Mouse (Mus musculus) frontal cortex, postnatal 36 days (tissue): ENCODE measurements at regions not wholly inside any gene's neighbourhood (a gene's known extent, or its start where the extent isn't known, plus 50 kb on each side); places are given as distances from the start of the nearest gene placed in this dataset.

ENCODE experiments used
- DNase-seq, 2 experiments: peaks; one replicate each; pipeline ENCODE4 v3.0.0; 2022; ENCODE audit warnings: low spot score in 2 of 2

GRCm38 (mm10) chr10:125725681-125726139, 240.3 kb upstream of the Lrig3 start:
- no peak for DNase-seq

GRCm38 (mm10) chr10:125726546-125726945, 239.4 kb upstream of the Lrig3 start:
- no peak for DNase-seq

DNA sequence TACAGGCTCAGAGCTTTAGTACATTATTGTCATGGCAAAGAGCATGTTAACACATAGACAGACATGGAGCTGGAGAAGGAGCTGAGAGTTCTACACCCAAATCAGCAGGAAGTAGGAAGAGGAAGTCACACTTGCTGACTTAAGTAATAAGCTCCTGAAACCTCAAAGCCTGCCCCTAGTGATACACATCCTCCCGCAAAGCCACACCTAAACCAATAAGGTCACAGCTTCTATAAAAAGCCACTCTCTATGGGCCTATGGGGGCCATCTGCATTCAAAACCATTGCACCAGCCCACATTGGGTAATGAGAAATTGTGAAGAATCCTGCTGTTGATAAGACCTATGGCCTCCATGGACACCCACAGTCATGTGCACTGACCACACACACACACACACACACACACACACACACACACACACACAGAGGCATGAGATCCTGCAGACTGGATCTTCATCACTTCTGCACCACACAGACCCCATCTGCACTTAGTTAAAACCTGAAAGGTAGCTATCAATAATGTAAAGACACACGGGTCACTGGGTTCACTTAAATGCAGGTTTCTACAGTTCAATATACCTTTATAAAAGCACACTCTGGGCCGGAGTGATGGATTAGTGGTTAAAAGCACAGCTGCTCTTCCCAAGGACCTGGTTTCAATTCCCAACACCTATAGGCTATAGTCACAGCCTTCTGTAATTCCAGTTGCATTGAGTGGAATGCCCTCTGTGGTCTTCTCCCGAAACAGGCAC, 230.0 kb upstream of the Lrig3 start:
- no peak for DNase-seq

GRCm38 (mm10) chr10:125743181-125743580, 222.8 kb upstream of the Lrig3 start:
- DNase-seq: no peak

GRCm38 (mm10) chr10:125749031-125749585, 216.9 kb upstream of the Lrig3 start:
- no peak for DNase-seq

DNA sequence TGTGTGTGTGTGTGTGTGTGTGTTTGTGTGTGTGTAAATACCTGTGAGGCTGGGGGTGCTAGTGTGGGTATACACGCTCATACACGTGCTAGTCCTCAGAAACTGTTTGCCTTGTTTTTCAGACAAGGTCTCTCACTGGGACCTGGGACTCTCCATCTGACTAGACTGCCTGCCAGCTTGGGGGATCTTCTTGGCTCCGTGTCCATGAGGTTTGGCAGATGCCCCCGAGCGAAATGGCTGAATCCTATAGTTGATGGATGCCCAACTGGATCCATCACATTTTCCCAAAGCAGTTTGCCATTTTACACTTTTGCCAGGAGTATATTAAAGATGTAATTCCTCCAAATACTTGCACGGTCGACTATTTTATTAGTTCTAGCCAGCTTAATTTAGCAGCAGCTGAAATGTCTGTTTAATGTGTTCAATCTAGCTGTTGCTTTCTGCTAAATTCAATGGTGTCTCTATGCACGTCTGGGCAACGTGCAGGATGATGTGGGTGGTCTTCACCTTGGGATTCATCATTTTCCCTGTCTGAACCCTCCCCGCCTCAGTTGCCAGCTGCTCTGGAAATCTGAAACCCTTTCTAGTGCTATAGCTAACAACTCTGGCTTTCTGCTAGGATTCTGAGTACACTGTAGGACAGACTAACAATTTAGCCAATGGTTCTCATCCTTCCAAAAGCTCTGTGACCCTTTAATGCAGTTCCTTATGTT, 213.3 kb upstream of the Lrig3 start:
- DNase-seq: no peak

DNA sequence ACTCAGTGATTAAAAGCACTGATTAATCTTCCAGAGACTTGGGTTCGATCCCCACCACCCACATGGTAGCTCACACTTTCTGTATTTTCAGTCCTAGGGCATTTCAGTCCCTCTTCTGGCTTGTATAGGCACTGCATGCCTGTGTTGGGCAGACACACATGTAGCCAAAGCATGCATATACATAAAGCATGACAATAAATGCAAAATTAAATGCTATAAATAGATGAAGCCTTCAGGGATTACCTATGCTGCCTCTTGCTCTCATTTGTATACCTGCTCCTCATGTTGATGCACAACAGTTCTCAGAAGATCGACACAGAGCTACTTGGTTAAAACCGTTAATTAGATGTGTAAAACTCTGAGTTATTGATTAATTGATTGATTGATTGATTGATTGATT, 206.8 kb upstream of the Lrig3 start:
- no peak for DNase-seq

- no peak for DNase-seq
Measured at GRCm38 (mm10) chr10:125762367-125763068, 203.4 kb upstream of the Lrig3 start.

DNA sequence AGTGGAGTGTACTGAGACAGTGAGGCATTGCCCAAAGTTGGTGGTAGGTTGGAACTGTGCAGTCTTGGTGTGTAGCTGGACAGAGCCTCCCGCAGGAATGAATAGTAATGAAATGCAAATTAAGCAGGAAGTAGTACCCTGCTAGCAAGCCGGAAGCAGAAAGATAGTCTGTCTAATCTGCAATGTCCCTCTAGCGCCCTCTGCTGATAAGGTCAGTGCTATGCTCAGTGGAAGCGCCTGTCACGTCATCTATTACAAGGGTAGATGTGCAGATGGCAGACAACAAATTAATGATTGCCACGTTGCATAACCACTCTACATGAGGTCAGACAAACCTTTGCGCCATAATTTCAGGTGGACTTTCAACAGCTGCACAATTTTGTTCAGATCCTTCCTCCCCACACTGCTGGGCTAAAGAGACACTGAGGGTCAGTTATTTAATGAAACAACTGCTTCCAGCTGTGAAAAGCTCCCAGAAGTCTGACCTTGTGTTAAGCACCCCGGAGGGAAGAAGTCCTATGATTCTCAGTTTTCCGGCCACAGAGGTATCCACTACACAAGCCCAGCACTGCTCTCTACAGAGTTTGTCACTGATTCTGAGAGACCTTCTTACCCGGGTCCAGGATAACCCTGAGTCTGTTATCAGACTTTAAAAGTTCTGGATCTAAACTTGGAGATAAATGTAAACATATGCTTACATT, 201.4 kb upstream of the Lrig3 start:
- no peak for DNase-seq

GRCm38 (mm10) chr10:125765103-125765820, 200.7 kb upstream of the Lrig3 start:
- no peak for DNase-seq

DNA sequence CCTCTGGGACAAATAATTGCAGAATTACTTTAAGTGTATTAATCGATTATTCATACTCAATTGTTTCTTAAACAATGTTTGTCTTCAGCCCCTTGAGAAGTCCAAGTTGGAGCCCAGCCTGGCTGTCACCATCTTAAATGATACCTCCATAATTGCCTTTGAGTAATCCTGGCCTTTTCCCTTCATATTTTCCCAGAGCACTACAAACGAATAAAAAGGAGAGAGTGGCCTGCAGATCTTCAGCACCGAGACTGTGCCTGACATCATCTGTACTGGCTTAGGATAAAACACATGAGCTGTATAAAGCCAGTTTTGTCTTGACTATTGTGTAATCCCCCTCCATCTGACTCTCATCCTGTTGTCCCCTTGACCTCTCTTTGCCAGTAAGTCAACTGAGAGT, 197.7 kb upstream of the Lrig3 start:
- DNase-seq: no peak

DNA sequence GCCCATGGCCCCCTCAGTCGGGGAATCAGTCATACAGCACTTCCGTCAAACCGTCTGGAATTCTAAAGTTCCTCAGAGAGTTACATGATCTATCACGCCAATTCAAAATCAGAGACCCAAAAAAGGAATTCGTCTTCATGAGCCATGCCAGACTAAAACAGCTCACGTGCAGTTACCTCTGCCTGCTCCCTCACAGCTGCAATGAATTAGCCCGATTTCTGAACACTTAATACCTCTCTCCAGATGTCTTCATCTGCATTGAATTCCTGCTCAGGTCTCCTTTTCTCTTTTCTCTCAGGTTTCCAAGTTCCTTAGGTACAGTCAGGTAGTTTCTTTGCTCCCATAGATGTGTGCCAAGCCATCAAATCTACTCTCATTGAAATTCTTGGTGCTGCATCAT, 192.4 kb upstream of the Lrig3 start:
- DNase-seq: no peak

- DNase-seq: no peak
Measured at GRCm38 (mm10) chr10:125782486-125782885, 183.5 kb upstream of the Lrig3 start.

DNA sequence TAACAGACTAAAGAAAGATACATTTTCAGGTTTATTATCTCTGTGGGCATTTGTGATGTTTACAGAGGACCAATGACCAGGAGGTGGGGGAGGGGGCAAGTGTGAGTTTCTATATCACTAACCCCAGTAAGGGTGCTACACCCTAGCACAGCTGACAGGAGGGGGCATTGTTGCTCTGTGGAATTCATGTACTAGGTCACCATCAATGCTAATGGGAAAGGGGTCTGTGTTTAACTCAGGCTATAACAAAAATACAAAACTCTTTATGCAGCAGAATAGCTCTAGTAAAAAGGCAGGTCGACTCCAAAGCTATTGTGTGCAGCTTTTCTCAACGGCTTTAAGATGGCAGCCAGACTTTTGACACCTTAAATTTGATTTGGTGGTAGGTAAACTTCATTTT, 181.1 kb upstream of the Lrig3 start:
- no peak for DNase-seq

DNA sequence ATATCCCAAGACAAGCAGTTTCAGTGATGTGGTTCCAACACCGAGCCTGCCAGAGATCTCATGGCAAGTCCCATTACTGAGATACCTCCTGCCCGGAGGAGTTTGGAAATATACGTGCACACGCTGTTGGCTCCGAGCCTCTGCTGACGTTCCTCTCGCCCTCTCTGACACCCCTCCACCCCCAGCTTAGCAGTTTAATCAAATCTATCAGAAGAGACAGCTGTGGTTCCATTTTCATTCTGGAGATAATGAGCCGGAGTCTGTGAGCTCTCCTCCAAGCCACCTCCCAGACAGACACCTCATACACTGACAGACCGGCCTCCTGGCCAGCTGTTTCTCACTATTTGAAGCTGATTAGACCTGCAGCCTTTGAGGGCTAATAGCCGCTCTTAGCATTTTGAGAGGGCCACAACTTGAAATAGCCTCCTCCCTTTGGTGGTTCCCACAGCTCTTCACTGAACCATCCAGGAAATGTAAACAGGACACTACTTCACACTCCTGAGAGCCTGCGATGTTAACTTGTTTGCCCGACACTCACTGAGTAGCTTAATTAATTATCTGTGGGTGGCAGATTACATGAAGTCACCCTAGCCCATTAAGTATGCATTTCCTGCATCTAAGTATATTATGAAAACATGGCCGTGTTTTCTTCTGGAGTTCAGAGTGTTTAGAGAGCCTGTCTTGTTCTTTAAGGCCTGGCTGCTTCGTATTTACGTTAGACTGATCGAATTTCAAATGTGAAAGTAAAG, 180.3 kb upstream of the Lrig3 start:
- DNase-seq: no peak

DNA sequence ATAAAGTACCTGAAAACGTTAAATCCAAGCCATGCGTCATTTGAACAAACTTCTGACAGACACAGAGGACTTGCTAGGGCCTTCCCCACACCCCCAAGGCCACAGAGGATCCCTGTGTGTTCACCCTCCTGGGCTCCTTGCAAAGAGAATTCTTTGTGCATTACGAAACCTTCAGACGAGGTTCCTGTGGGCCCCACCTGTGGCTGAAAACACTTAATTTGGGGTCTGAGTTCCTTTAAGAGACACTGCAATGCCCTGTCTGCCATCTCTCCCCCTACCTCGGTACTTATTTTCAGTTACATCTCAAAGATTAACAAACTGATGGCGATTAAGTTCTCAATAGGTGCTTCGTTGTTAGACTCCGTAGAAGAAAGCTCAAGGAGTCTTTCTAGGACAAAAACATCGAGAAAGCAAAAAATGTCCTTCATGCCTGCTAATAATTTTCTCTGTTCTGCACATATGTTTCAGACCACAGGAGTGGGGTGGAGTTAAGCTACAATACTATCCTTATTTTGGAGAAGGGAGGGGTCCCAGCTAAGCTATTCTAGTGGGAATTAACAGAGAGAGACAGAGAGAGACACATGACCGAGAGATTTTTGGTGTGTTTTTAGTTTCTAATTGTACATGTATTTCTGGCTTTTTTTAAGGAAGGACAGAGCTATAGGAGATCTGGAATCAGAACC, 179.6 kb upstream of the Lrig3 start:
- no peak for DNase-seq

GRCm38 (mm10) chr10:125786880-125787337, 179.1 kb upstream of the Lrig3 start:
- no peak for DNase-seq

DNA sequence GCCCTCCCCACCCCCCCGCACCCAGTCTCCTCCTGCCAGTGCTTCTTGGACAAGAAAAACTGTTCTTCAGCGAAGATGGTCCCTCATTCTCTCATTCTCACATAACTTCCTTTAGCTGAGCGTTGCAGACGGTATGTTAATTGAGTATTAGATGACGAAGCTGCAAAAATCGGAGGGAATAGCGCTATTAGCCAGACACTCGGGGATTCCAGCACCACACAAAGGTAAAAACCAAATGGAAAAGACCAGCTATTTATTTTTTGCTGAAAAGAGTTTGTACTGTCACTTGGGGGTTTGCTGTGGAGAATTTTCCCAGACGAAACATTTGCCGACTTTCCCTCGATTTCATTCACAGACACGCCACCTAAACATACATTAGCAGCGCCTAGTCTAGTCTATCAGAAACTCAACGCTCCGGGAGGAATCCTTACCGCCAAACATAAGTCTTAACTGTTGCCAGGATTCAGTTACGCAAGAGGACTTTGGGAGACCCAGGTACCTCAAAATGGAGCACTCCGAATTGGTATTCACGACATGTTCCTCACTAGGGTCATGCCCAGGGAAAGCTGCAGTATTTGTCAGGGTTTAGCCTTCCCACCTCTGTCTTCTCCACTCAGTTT, 178.4 kb upstream of the Lrig3 start:
- no peak for DNase-seq

DNA sequence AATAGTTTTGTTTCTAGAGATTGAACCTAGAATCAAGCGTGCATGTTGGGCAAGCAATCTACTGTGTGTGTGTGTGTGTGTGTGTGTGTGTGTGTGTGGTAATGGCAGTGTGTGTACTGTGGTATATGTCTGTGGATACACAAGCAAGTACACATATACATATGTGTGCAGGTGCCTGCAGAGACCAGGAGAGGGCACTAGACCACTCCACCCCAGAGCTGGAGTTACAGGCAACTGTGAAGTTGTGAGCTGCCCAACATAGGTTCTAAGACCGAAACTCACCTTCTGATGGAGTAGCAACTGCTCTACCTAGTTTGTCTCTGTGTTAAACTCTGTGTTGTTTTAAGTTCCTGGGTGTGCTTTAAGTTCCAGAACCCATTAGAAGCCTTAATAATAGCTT, 177.7 kb upstream of the Lrig3 start:
- DNase-seq: no peak
